Mouse (Mus musculus) ES-Bruce4 (cell line): ENCODE measurements around the gene Dcdc2a.

Source experiments
- CTCF ChIP-seq: IDR thresholded peaks from one replicate; pipeline ENCODE4 v1.8.1; 2011; ENCODE audit warnings: low read depth, low read length
- EP300 ChIP-seq: IDR thresholded peaks from 2 replicates; pipeline ENCODE4 v1.6.1; 2011; ENCODE audit warnings: low read depth, low read length; ENCODE audit not compliant: insufficient read depth
- POLR2A ChIP-seq: IDR thresholded peaks from one replicate; pipeline ENCODE4 v1.8.1; 2011; ENCODE audit warnings: low read length; ENCODE audit not compliant: insufficient read depth

GRCm38 (mm10) chr13:25199916-25200315 is 144.1 kb downstream of the Dcdc2a start:
- TF ChIP-seq POLR2A (no peak), CTCF (no peak), EP300 (no peak)
